Mouse (Mus musculus): Measurements from ENCODE around the gene Trim80. TPM values are rescaled to one million over a fixed set of nuclear protein-coding genes. Genes with fewer than 3 reads are reported as not detected.
"Not testable (repeated sequence)": the region's sequence is repeated elsewhere in the genome, so short reads cannot be mapped to it uniquely, and the experiment has no call there.

Trim80 gene
- total RNA-seq, 2 experiments from 2014 or later: 0.20 TPM; not detected in 1

DNA sequence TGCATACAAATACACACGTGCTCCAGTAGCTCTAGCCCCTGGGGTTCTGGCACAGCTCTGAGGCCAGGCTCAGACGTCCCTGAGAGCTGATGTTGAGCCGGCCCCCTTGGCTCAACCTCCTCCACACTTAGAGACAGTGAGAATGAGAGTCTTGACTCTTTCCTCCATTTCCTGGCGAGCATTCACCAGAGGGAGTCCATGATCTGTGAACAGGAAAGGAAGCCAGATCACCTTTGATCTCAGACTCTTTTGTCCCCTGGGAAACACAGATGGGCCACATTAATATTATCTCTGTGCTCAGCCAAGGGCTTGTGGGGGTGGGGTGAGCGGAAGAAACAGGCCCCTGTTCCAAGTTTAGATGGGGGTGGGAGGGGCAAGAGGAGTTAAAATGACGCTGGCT, 17.1 kb downstream of the Trim80 start:
- intact Hi-C loops (cut with DNase I): no loop called here
- no peak for DNase-seq

- no peak for DNase-seq
- intact Hi-C loops (cut with DNase I): no loop called here
Observed at GRCm38 (mm10) chr11:115460976-115461375, 20.6 kb downstream of the Trim80 start.

GRCm38 (mm10) chr11:115461846-115462242, 21.5 kb downstream of the Trim80 start:
- intact Hi-C loops (cut with DNase I): no loop called here
- no peak for DNase-seq

DNA sequence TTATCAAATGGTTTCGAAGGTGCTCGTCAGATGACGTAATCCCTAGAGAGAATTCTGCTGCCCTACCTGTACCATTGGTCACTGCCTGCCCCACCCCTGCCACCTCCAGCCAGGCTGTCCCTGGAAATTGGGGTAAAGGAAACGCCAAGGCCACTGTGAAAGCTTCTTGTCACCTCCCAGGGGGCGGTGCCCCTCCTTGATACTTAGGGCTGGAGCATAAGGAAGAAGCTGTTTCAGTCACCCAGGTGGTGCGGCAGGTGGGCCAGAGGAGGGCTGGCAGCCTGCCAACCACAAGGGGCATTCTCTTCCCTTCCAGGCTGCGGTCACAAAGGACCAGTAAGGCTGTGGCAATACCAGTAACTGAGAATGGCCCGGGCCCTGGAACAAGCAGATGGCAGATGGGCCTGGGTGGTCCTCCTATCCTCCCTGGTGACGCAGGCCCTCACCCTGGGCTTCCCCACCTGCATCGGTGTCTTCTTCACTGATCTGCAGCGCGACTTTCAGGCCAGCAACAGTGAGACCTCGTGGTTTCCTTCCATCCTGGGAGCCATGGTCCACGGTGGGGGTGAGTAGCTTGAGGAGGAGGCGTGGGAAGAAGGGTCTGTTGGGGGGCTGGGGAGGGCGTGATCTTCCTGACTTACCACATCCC, 22.0 kb downstream of the Trim80 start, which contains the start of gene Slc16a5:
Slc16a5 (plus strand) TSS at position 232 of the 649 bp plus-strand sequence.
- no peak for DNase-seq
- intact Hi-C loops (cut with DNase I): no loop called here

GRCm38 (mm10) chr11:115463397-115463796, 23.1 kb downstream of the Trim80 start:
- DNase-seq: no peak
- intact Hi-C loops (cut with DNase I): no loop called here

GRCm38 (mm10) chr11:115464851-115465250, 24.5 kb downstream of the Trim80 start:
- intact Hi-C loops (cut with DNase I): no loop called here
- no peak for DNase-seq

DNA sequence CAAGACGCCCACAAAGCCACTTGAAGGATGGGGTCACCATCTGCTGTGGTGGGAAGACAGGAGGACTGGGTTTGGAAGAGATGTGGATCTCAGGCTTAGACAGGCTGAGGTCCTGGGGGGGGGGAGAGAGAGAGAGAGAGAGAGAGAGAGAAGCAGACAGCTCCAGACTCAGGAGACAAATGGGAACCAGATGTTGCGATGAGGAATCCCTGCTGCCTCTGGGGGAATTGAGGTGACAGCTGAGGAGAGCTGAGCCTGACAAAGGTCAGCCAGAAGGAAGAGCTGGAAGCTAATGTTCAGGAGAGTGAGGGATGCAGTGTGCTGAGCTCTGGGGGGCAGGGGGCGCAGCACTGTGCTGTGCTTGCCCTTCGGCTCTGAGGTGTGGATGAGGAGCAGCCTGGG, 26.9 kb downstream of the Trim80 start:
- DNase-seq: no peak
- intact Hi-C loops (cut with DNase I): loop anchor here (2.0 kb wide), 1 partner anchor 14 kb away; no protein-coding TSS in a partner anchor

DNA sequence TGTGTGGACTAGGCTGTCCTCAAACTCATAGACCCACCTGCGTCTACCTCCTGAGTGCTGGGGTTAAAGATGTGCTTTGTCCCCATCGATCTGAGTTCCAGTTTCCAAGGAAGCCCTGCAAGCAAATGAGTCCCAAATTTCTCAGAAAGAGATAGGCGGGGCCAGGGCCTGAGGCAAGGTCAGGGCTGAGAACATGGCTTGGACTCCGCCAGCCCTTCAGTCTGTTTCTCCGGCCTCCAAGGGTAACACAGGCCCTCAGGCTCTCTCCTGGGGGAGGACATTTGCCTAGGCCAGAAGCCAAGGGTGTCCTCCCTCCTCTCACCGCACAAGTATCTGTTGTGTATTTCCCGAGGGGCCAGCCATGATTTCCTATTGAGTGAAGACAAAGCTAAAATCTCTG, 31.8 kb downstream of the Trim80 start:
- no peak for DNase-seq
- intact Hi-C loops (cut with DNase I): loop anchor here (5.0 kb wide), 2 partner anchors 45 to 115 kb away; no protein-coding TSS in a partner anchor

DNA sequence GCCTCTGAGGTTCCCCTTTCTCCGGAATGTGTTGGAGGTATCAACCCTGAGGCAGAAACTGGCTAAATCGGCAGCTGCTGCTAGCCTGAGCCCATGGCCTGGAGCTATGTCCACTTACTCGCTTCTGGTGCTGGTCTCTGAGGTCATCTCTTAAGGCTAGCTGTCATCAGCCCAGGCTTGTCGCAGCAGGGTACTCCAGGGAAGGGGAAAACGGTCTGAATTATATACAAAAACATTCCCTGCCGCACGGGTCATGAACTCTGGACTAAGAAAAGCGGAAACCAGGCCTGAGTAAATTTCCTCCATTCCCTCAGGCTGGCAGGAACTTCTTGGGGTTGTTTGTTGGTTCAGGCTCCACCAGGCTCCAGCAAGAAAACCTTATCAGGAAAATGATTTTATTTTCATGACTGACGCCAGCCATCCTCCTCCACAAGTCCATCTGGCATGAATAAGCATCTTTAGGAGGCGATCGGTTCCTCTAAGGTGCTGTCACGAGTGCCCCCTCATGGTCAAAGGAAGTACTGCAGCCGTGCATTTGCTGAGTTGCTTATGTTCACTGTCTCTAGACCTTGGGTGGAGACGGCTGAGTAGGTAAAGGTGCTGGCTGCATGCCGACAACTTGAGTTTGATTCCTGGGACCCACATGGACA, 33.4 kb downstream of the Trim80 start:
- intact Hi-C loops (cut with DNase I): loop anchor here (5.0 kb wide), 2 partner anchors 46 to 116 kb away; no protein-coding TSS in a partner anchor
- peak; percentile 93 for DNase-seq

- peak; percentile 94 for DNase-seq
- intact Hi-C loops (cut with DNase I): no loop called here
Observed at GRCm38 (mm10) chr11:115475025-115475757, 34.8 kb downstream of the Trim80 start, which contains the start of gene Armc7. TSS of gene Armc7 (plus strand) at chr11:115475667.

DNA sequence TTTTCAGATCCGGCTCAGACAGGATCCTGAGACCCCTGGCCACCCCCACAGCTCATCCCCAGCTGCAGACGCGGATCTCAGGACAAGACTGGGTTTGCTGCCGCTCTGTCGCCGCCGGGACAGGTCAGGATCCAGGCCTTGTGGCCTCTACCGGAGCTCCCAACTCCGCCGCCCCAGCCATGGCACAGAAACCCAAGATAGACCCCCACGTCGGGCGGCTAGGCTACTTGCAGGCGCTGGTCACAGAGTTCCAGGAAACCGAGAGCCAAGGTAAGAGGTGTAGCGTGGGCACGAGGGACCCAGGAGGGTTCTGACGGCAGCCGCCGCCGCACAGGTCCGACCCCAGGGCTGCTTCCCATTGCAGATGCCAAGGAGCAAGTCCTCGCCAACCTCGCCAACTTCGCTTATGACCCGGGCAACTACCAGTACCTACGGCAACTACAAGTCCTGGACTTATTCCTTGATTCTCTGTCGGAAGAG, 35.5 kb downstream of the Trim80 start:
- DNase-seq: no peak

GRCm38 (mm10) chr11:115476630-115477029, 36.3 kb downstream of the Trim80 start:
- intact Hi-C loops (cut with DNase I); DNase-seq: not testable (repeated sequence)

More for the DNA sequence above, 35.5 kb downstream of the Trim80 start:
- intact Hi-C loops (cut with DNase I): no loop called here

- intact Hi-C loops (cut with DNase I); DNase-seq: not testable (repeated sequence)
Observed at GRCm38 (mm10) chr11:115477388-115477787, 37.0 kb downstream of the Trim80 start.

GRCm38 (mm10) chr11:115478296-115478938, 38.1 kb downstream of the Trim80 start:
- intact Hi-C loops (cut with DNase I): no loop called here

DNA sequence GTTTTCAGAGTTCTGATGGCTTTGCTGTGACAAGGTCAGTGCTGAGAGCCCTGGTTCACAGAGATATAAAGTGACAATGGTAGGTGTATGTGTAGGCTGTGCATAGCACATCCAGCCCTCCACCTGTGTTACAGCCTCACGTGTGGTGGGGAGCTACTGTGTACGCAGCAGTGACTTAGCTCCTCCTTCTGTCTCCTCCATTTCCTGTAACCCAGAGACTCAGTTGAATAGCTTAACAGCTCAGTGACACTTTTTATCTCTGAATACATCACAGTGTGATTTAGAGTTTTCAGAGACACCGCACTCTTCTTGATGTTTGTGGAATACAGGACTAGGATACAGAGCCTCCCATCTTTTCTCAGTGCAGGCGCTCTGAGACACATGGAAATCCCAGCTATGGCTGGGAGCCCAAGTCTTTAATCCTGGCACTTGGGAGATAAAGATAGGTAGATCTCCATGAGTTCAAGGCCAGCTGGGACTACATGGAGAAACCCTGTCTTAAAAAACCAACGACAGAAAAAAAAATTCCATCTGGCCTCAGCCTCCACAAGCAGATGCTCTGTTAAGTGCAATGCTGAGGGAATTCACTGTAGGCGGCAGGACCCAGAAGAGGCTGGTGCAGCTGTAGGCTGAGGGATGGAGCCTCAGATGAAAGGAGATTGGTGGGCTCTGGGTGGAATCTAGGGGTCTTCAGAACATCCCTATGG, 41.4 kb downstream of the Trim80 start:
- intact Hi-C loops (cut with DNase I): no loop called here
- no peak for DNase-seq

More at GRCm38 (mm10) chr11:115478296-115478938, 38.1 kb downstream of the Trim80 start:
- DNase-seq: no peak

GRCm38 (mm10) chr11:115483278-115483677, 42.9 kb downstream of the Trim80 start:
- DNase-seq: no peak
- intact Hi-C loops (cut with DNase I): no loop called here

GRCm38 (mm10) chr11:115483726-115484125, 43.4 kb downstream of the Trim80 start:
- intact Hi-C loops (cut with DNase I): no loop called here
- peak; percentile 74 for DNase-seq

- intact Hi-C loops (cut with DNase I): no loop called here
- DNase-seq: no peak
Observed at GRCm38 (mm10) chr11:115485155-115485554, 44.8 kb downstream of the Trim80 start.

GRCm38 (mm10) chr11:115488551-115489104, 48.3 kb downstream of the Trim80 start:
- no peak for DNase-seq
- intact Hi-C loops (cut with DNase I): no loop called here
